Mouse (Mus musculus) natural killer cell, adult 2 months (primary cell): ENCODE results near the gene Gm2897.
"Not testable (repeated sequence)": the region's sequence is repeated elsewhere in the genome, so short reads cannot be mapped to it uniquely, and the experiment has no call there.

ENCODE experiments used
- DNase-seq, 2 experiments: peaks; one replicate each; pipeline ENCODE4 v3.0.0; 2022; ENCODE audit warnings: low spot score in 2 of 2

The Gm2897 gene

GRCm38 (mm10) chr14:3048727-3049512 is at the start of gene Gm2897:
TSS of gene Gm2897 (plus strand) at chr14:3049285.
- DNase-seq: not testable (repeated sequence)

GRCm38 (mm10) chr14:3029702-3030101 is 19.4 kb upstream of the Gm2897 start, which contains the start of gene Gm2888:
TSS of gene Gm2888 (plus strand) at chr14:3030002.
- not testable (repeated sequence) for DNase-seq

GRCm38 (mm10) chr14:3049513-3049800 is 372 bp downstream of the Gm2897 start:
- not testable (repeated sequence) for DNase-seq

GRCm38 (mm10) chr14:3050087-3050486 is 1.0 kb downstream of the Gm2897 start:
- not testable (repeated sequence) for DNase-seq

GRCm38 (mm10) chr14:3116051-3116450 is 67.0 kb downstream of the Gm2897 start:
- DNase-seq: peak; percentile 2 to 12
